Mouse (Mus musculus): Measurements from ENCODE around the gene Golph3l.

DNA sequence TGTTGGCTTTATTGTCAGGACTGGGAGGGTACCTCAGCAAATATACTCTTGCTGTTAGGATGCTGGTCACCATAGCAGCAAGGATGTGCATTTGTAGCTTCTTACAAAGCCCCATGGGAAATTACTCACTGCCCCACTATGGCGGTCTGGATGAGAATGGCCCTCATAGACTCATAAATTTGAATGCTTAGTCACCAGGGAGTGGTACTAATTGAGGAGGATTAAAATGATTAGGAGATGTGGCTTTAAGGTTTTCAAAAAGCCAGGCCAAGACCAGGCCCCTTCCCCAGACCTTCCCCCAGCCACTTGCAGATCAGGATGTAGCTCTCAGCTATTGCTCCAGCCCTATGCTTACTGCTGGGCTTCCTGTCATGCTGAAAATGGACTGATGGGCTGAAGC lies 38.6 kb upstream of the Golph3l start:
- TF ChIP-seq CTCF (IDR thresholded peaks at IDR 0.05; ENCODE audit: low read depth) (no peak), EP300 (IDR thresholded peaks at IDR 0.05; ENCODE audit: low read depth) (no peak)

Data from heart, postnatal 0 days (tissue).